Mouse (Mus musculus) myocyte (in vitro differentiated cells): ENCODE data around the gene Il4ra. TPM values are rescaled to one million over a fixed set of nuclear protein-coding genes. Genes with fewer than 3 reads are reported as not detected.

Experiments used
- H3K27me3 ChIP-seq: one replicate; pipeline ENCODE4 v1.6.1; 2011; ENCODE audit not compliant: control insufficient read depth, insufficient read depth, insufficient read length
- H3K36me3 ChIP-seq: one replicate; pipeline ENCODE4 v1.6.1; 2011; ENCODE audit not compliant: control insufficient read depth, insufficient read depth
- H3K4me2 ChIP-seq: one replicate; pipeline ENCODE4 v1.6.1; 2011; ENCODE audit warnings: low read depth, control low read depth
- H3K4me3 ChIP-seq: one replicate; pipeline ENCODE4 v1.5.1; 2011; ENCODE audit warnings: mild to moderate bottlenecking, control low read depth, moderate library complexity
- H3K79me2 ChIP-seq: one replicate; pipeline ENCODE4 v1.6.1; 2011; ENCODE audit not compliant: control insufficient read depth, insufficient read depth
- H3ac ChIP-seq: one replicate; pipeline ENCODE4 v1.6.1; 2011; ENCODE audit not compliant: control insufficient read depth, insufficient read length
- CEBPB ChIP-seq: IDR thresholded peaks from 2 replicates; pipeline ENCODE4 v1.6.1; 2011; ENCODE audit warnings: mild to moderate bottlenecking, moderate library complexity; ENCODE audit not compliant: poor library complexity, insufficient read depth, severe bottlenecking
- E2F4 ChIP-seq: IDR thresholded peaks from one replicate; pipeline ENCODE4 v1.6.1; 2011; ENCODE audit warnings: mild to moderate bottlenecking, control low read depth, moderate library complexity; ENCODE audit not compliant: insufficient read depth
- MAX ChIP-seq: IDR thresholded peaks from one replicate; pipeline ENCODE4 v1.6.1; 2011; ENCODE audit warnings: low read depth, mild to moderate bottlenecking, control low read depth
- MYOD1 ChIP-seq, 3 experiments: IDR thresholded peaks; one replicate each; pipeline ENCODE4 v1.6.1; 2011; ENCODE audit warnings: control low read depth in 2 of 3, low read depth in 2 of 3, mild to moderate bottlenecking in 2 of 3, moderate library complexity in 1 of 3; ENCODE audit not compliant: insufficient read length in 2 of 3, control insufficient read depth in 1 of 3
- MYOG ChIP-seq, 3 experiments: IDR thresholded peaks; one replicate each; pipeline ENCODE4 v1.6.1; 2011; ENCODE audit warnings: control low read depth in 2 of 3, low read depth in 2 of 3, mild to moderate bottlenecking in 2 of 3; ENCODE audit not compliant: insufficient read length in 2 of 3, control insufficient read depth in 1 of 3, insufficient read depth in 1 of 3
- POLR2A ChIP-seq: IDR thresholded peaks from one replicate; pipeline ENCODE4 v1.6.1; 2011; ENCODE audit warnings: low read depth, mild to moderate bottlenecking, control low read depth, moderate library complexity; ENCODE audit not compliant: insufficient read length
- POLR2AphosphoS2 ChIP-seq: IDR thresholded peaks from one replicate; pipeline ENCODE4 v1.6.1; 2011; ENCODE audit warnings: low read depth, control low read depth; ENCODE audit not compliant: insufficient read length
- REST ChIP-seq: IDR thresholded peaks from one replicate; pipeline ENCODE4 v1.6.1; 2011; ENCODE audit warnings: mild to moderate bottlenecking, control low read depth, moderate library complexity; ENCODE audit not compliant: insufficient read depth, insufficient read length
- SRF ChIP-seq: IDR thresholded peaks from one replicate; pipeline ENCODE4 v1.6.1; 2011; ENCODE audit warnings: low read depth; ENCODE audit not compliant: control insufficient read depth, insufficient read length
- TCF12 ChIP-seq: IDR thresholded peaks from one replicate; pipeline ENCODE4 v1.6.1; 2011; ENCODE audit warnings: mild to moderate bottlenecking, control low read depth; ENCODE audit not compliant: poor library complexity, insufficient read depth, severe bottlenecking
- TCF3 ChIP-seq: IDR thresholded peaks from one replicate; pipeline ENCODE4 v1.6.1; 2011; ENCODE audit warnings: low read depth, control low read depth; ENCODE audit not compliant: insufficient read length
- USF1 ChIP-seq: IDR thresholded peaks from one replicate; pipeline ENCODE4 v1.6.1; 2011; ENCODE audit warnings: low read depth, mild to moderate bottlenecking, control low read depth, moderate library complexity
- polyA plus RNA-seq: library from polyadenylated mRNA; unstranded; fragments of >200 nt; fragmentation: generic; extraction: Trizol; gene quantifications from one replicate; pipeline ENCODE4 v1.2.1, GENCODE M21; 2012; ENCODE audit warnings: missing spikeins

The Il4ra gene
- polyA plus RNA-seq, 1 experiment: 10.7 TPM

GRCm38 (mm10) chr7:125511432-125511831 is 40.5 kb upstream of the Il4ra start:
- Histone ChIP-seq H3K4me2 (no peak overlapping the region), H3K4me3 (no peak overlapping the region), H3K27me3 (no peaks in the 10 kb centered on the region), H3K79me2 (no peaks in the 10 kb centered on the region), H3K36me3 (no peaks in the 10 kb centered on the region), H3ac (no peak overlapping the region)
- no peak for TF ChIP-seq E2F4
- no peak for TF ChIP-seq MYOD1 (IDR thresholded peaks at IDR 0.05; ENCODE audit: control insufficient read depth in 1 of 3, insufficient read length in 2 of 3, low read depth in 2 of 3)
- TF ChIP-seq POLR2A: no peak
- TF ChIP-seq SRF: no peak
- no peak for TF ChIP-seq TCF12
- no peak for TF ChIP-seq REST
- TF ChIP-seq MYOG (IDR thresholded peaks at IDR 0.05; ENCODE audit: control insufficient read depth in 1 of 3, insufficient read depth in 1 of 3, insufficient read length in 2 of 3, low read depth in 2 of 3): no peak
- no peak for TF ChIP-seq USF1
- TF ChIP-seq CEBPB: no peak
- TF ChIP-seq MAX: no peak
- TF ChIP-seq TCF3: no peak
- TF ChIP-seq POLR2AphosphoS2: no peak

DNA sequence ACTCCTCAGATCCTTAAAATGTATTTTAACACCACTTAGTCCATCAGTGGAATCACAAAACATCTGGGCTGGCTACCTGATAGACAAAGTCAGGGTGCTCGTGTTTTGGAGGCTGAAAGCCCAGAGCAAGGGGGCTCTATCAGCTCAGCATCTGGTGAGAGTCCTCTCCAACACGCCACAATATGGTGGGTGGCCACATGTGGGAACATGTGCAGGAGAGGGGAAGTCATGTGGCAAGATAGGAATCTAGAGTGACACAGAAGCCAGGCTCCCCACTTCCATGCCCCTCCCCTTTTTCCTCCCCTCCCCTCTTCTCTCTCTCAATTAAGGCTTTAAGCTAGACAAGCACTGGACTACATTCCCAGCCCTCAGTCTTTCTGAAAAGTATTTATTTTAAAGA is 40.1 kb upstream of the Il4ra start:
- Histone ChIP-seq H3ac (no peak overlapping the region), H3K79me2 (no peaks in the 10 kb centered on the region), H3K36me3 (no peaks in the 10 kb centered on the region), H3K4me3 (no peak overlapping the region), H3K4me2 (no peak overlapping the region), H3K27me3 (no peaks in the 10 kb centered on the region)
- TF ChIP-seq E2F4: no peak
- no peak for TF ChIP-seq TCF12
- TF ChIP-seq USF1: no peak
- TF ChIP-seq TCF3: no peak
- no peak for TF ChIP-seq REST
- TF ChIP-seq MYOG (IDR thresholded peaks at IDR 0.05; ENCODE audit: control insufficient read depth in 1 of 3, insufficient read depth in 1 of 3, insufficient read length in 2 of 3, low read depth in 2 of 3): no peak
- no peak for TF ChIP-seq CEBPB
- no peak for TF ChIP-seq MAX
- TF ChIP-seq SRF: no peak
- no peak for TF ChIP-seq POLR2A

DNA sequence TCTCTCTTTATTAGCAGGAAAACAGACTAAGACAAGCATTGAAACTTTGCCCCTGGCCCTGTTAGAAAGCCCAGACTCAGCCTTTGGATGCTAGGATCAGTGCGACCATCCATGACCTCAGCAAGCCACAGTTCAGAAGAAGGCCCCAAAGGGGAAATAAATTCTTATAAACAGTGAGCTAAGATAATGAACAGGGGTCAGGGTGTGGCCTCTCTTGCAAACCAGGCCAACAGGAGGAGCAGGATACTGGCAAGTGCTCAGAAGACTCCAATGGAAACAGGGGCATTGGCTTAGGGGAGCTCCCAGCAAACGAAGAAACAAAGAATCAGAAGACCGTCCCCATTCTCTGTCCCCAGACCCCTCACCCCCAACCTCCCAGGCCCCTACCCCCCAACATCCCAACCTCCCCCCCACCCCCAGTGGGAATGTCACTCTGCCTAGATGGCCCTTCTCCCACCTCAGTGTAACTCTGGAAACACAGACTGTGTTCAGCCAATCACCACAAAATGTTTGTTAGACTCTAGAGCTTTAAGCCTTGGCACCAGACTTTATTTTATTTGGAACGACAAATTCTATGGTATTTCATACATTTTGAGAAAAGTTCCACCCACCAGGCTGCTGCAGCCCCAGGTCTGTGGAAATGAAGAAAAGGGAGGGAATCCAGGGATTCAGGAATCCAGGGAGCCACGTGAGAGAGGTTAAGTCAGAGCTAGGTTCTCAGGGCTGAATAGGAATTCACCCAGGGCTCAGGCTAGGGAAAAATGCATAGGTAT is 36.7 kb upstream of the Il4ra start:
- H3K4me3 ChIP-seq: no peak overlapping the region

DNA sequence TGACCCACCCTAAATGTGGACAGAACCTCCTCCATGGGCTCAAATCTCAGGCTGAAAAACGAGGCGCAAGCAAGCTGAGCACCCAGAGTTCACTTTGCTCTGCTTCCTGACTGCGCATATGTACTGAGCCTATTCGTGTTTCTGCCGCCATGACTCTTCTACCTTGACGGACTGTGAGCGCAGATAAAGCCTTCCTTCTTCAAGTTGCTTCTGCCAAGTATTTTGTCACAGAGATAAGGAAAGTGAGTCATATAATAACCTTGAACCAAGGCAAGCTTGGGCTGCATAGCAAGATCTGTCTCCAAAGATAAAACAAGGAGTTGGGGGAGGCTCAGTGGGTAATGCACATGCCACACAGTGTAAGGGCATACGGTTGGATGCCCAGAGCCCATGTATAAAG is 35.2 kb upstream of the Il4ra start:
- Histone ChIP-seq H3K27me3 (no peaks in the 10 kb centered on the region), H3K79me2 (no peaks in the 10 kb centered on the region), H3ac (no peak overlapping the region), H3K4me3 (no peak overlapping the region), H3K4me2 (no peak overlapping the region), H3K36me3 (no peaks in the 10 kb centered on the region)
- TF ChIP-seq MAX: no peak
- TF ChIP-seq USF1: no peak
- no peak for TF ChIP-seq CEBPB
- TF ChIP-seq MYOG (IDR thresholded peaks at IDR 0.05; ENCODE audit: control insufficient read depth in 1 of 3, insufficient read depth in 1 of 3, insufficient read length in 2 of 3, low read depth in 2 of 3): no peak
- TF ChIP-seq TCF3: no peak
- no peak for TF ChIP-seq REST
- TF ChIP-seq E2F4: no peak
- no peak for TF ChIP-seq TCF12
- no peak for TF ChIP-seq MYOD1 (IDR thresholded peaks at IDR 0.05; ENCODE audit: control insufficient read depth in 1 of 3, insufficient read length in 2 of 3, low read depth in 2 of 3)
- no peak for TF ChIP-seq POLR2AphosphoS2
- no peak for TF ChIP-seq SRF
- no peak for TF ChIP-seq POLR2A

More for the DNA sequence above, 36.7 kb upstream of the Il4ra start:
- Histone ChIP-seq H3K79me2 (no peaks in the 10 kb centered on the region), H3K4me2 (no peak overlapping the region), H3K36me3 (no peaks in the 10 kb centered on the region), H3ac (no peak overlapping the region), H3K27me3 (no peaks in the 10 kb centered on the region)
- TF ChIP-seq REST (no peak), MAX (no peak), USF1 (no peak), SRF (no peak), TCF3 (no peak), POLR2AphosphoS2 (no peak), MYOG (IDR thresholded peaks at IDR 0.05; ENCODE audit: control insufficient read depth in 1 of 3, insufficient read depth in 1 of 3, insufficient read length in 2 of 3, low read depth in 2 of 3) (no peak), MYOD1 (IDR thresholded peaks at IDR 0.05; ENCODE audit: control insufficient read depth in 1 of 3, insufficient read length in 2 of 3, low read depth in 2 of 3) (no peak), CEBPB (no peak), TCF12 (no peak)
